Mouse (Mus musculus) pancreas, adult 10 weeks (tissue): ENCODE data around the gene Umodl1. TPM values are rescaled to one million over a fixed set of nuclear protein-coding genes. Genes with fewer than 3 reads are reported as not detected.

ENCODE experiments used
- polyA plus RNA-seq: library from polyadenylated mRNA; stranded (reverse); fragments of 350-450 nt; fragmentation: Illumina TruSeq; extraction: RNeasy Lipid Tissue Mini Kit (QIAGEN cat#74804); gene quantifications from one replicate; pipeline ENCODE4 v1.2.3, GENCODE M21; 2015; ENCODE audit warnings: low read depth, low replicate concordance; ENCODE audit not compliant: insufficient read depth

Gene Umodl1
- not detected for polyA plus RNA-seq

DNA sequence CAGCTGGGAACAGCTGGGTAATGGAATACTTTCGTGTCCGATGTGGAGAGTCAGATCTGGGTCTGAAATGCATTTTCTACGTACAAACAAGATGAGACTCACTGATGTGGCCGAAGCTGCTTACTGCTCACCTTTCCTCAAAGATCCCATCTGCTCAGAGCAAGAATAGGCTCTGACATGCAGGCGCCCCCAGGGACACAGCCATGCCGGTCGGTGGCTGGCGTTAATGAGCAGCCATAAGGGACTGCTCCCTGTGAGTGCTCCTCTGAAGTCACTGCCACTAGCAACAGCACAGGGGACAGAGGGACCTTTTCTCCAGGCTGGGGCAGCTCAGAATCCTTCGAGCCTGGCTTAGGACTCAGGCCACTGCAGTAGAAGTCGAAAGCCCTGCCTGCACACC is at the start of gene Umodl1:
Gene Umodl1 (plus strand): TSS at position 301 of the 400 bp plus-strand sequence.

GRCm38 (mm10) chr17:31057151-31057890 is 102.9 kb downstream of the Umodl1 start, which contains the start of gene Abcg1:
Abcg1 (plus strand) TSS chr17:31057675.

Other genes starting within 250 kb of the Umodl1 start
- 13.5 TPM for gene Glp1r, start 52.8 kb upstream of the Umodl1 start, polyA plus RNA-seq
- 3.0 TPM for gene Abcg1, start 103.0 kb downstream of the Umodl1 start, polyA plus RNA-seq
- not detected for gene Tff3, start 175.0 kb downstream of the Umodl1 start, polyA plus RNA-seq
- 3,679 TPM for gene Tff2, start 189.6 kb downstream of the Umodl1 start, polyA plus RNA-seq
- not detected for gene Tff1, start 210.6 kb downstream of the Umodl1 start, polyA plus RNA-seq
- not detected for gene Tmprss3, start 244.3 kb downstream of the Umodl1 start, polyA plus RNA-seq